8 mouse cellular contexts compared by ENCODE assay signal in the genomic region with DNA sequence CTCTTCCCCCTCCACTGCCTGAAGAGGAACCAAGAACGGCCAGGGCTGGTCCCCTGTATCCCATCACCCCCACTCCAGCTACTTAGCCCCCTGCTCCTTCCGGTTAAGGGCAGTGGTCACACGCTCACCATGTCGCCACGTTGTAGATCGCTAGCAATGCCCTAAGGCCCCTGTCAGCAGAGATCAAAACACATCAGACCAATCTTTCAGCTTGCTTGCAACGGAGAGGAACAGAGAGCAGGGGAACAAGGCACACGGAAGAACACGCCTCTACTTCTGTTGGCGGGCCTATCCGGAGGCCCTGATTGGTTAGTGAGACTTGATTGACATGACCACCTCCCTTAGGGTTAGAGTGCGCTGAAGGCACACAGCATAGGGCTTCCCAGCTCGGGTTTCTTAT. TPM values are rescaled to one million over a fixed set of nuclear protein-coding genes. Genes with fewer than 3 reads are reported as not detected.
DNase-seq lines count a peak whose midpoint lies in the region; ATAC-seq and TF ChIP-seq lines count a peak whose summit lies in the region.
"Not testable (repeated sequence)": the region's sequence is repeated elsewhere in the genome, so short reads cannot be mapped to it uniquely, and the experiment has no call there.

A gene (minus strand): TSS at position 226 of the 400 bp plus-strand sequence.

- TF ChIP-seq POLR2A in spleen, adult 2 months (IDR thresholded peaks at IDR 0.05; ENCODE audit: low read depth, low read length), result not testable (repeated sequence)

- DNase-seq in B cell, adult 2 months, result peak; percentile 49 to 57
- DNase-seq in brain, adult 2 months (ENCODE audit: low read depth, low spot score), result peak; percentile 23
- peak; percentile 28 for DNase-seq in forebrain, embryonic 10.5 days (ENCODE audit: extremely low spot score, low spot score)
- DNase-seq in kidney, postnatal 0 days (ENCODE audit: low spot score), result peak; percentile 57
- peak; percentile 40 for DNase-seq in midbrain, embryonic 14.5 days
- DNase-seq in spleen, adult 2 months (ENCODE audit: low read depth in 1 of 2, low spot score in 2 of 2), result peak; percentile 55 to 58

- H3K9me3 ChIP-seq in forebrain, embryonic 10.5 days, result peaks cover 38% of the 10 kb centered on the region
- not testable (repeated sequence) for H3K9me3 ChIP-seq in heart, embryonic 15.5 days (replicated peaks); kidney, postnatal 0 days (replicated peaks; ENCODE audit: low read length); limb, embryonic 15.5 days; midbrain, embryonic 14.5 days (ENCODE audit: control insufficient read depth, low read length)

- not testable (repeated sequence) for ATAC-seq in heart, embryonic 15.5 days (replicated peaks; ENCODE audit: insufficient number of reproducible peaks, insufficient read depth, low FRiP score, low read depth); kidney, postnatal 0 days (replicated peaks; ENCODE audit: low FRiP score, low read depth); limb, embryonic 15.5 days (ENCODE audit: insufficient number of reproducible peaks, low FRiP score, low TSS enrichment, low read depth); midbrain, embryonic 14.5 days (ENCODE audit: low FRiP score, low TSS enrichment)

- H3K4me2 ChIP-seq in heart, embryonic 15.5 days, result peak within 1 kb of the TSS; percentile 59
- peak within 1 kb of the TSS; percentile 51 for H3K4me2 ChIP-seq in kidney, postnatal 0 days (ENCODE audit: low read length)
- H3K4me2 ChIP-seq in limb, embryonic 15.5 days, result peak within 1 kb of the TSS; percentile 41
- peak within 1 kb of the TSS; percentile 38 for H3K4me2 ChIP-seq in midbrain, embryonic 14.5 days (ENCODE audit: low read length)

- not testable (repeated sequence) for TF ChIP-seq CTCF in kidney, postnatal 0 days (IDR thresholded peaks at IDR 0.05; ENCODE audit: low read depth); spleen, adult 2 months (IDR thresholded peaks at IDR 0.05; ENCODE audit: extremely low read depth, insufficient read depth, insufficient read length, insufficient replicate concordance)

- peak within 1 kb of the TSS; percentile 51 for H3K4me3 ChIP-seq in forebrain, embryonic 10.5 days
- peak within 1 kb of the TSS; percentile 61 for H3K4me3 ChIP-seq in heart, embryonic 15.5 days
- peak within 1 kb of the TSS; percentile 40 for H3K4me3 ChIP-seq in kidney, postnatal 0 days (replicated peaks; ENCODE audit: low read depth, low read length)
- H3K4me3 ChIP-seq in limb, embryonic 15.5 days, result peak within 1 kb of the TSS; percentile 48
- H3K4me3 ChIP-seq in midbrain, embryonic 14.5 days (replicated peaks; ENCODE audit: low read depth, low read length), result peak within 1 kb of the TSS; percentile 33
- H3K4me3 ChIP-seq in spleen, adult 2 months (ENCODE audit: extremely low read depth, insufficient read depth, insufficient read length), result peak within 1 kb of the TSS; percentile 77

- H3K36me3 ChIP-seq in forebrain, embryonic 10.5 days (replicated peaks); heart, embryonic 15.5 days; kidney, postnatal 0 days (ENCODE audit: insufficient read depth, low read length); limb, embryonic 15.5 days; midbrain, embryonic 14.5 days (ENCODE audit: control insufficient read depth, insufficient read depth, low read length); spleen, adult 2 months (ENCODE audit: control insufficient read depth, insufficient read depth, low read length): not testable (repeated sequence)

- WGBS in forebrain, embryonic 10.5 days, result 7% methylated on average over 13 of the region's 13 CpGs
- WGBS in heart, embryonic 15.5 days, result 6% methylated on average over 13 of the region's 13 CpGs
- 7% methylated on average over 13 of the region's 13 CpGs for WGBS in kidney, postnatal 0 days
- WGBS in limb, embryonic 15.5 days, result 7% methylated on average over 13 of the region's 13 CpGs
- 13% methylated on average over 13 of the region's 13 CpGs for WGBS in midbrain, embryonic 14.5 days
- 10% methylated on average over 13 of the region's 13 CpGs for WGBS in spleen, adult 2 months

- H3K9ac ChIP-seq in heart, embryonic 15.5 days, result peak within 1 kb of the TSS; percentile 45
- H3K9ac ChIP-seq in kidney, postnatal 0 days (ENCODE audit: low read depth, low read length), result 0 out of 2 replicates have a peak within 1 kb of the TSS, but pooled peaks have one; percentile 35
- peak within 1 kb of the TSS; percentile 35; the same call in 1 of the 2 replicates for H3K9ac ChIP-seq in limb, embryonic 15.5 days
- 0 out of 2 replicates have a peak within 1 kb of the TSS, but pooled peaks have one; percentile 20 for H3K9ac ChIP-seq in midbrain, embryonic 14.5 days (replicated peaks; ENCODE audit: low read length)

- peak within 1 kb of the TSS; percentile 78 for H3K27ac ChIP-seq in forebrain, embryonic 10.5 days
- peak within 1 kb of the TSS; percentile 42 for H3K27ac ChIP-seq in heart, embryonic 15.5 days
- H3K27ac ChIP-seq in kidney, postnatal 0 days; limb, embryonic 15.5 days; midbrain, embryonic 14.5 days (replicated peaks; ENCODE audit: low read depth, low read length): not testable (repeated sequence)
- peak within 1 kb of the TSS; percentile 77 for H3K27ac ChIP-seq in spleen, adult 2 months (ENCODE audit: insufficient read depth, low read length)

- H3K4me1 ChIP-seq in forebrain, embryonic 10.5 days; heart, embryonic 15.5 days (replicated peaks); kidney, postnatal 0 days (replicated peaks; ENCODE audit: insufficient read depth, low read length); limb, embryonic 15.5 days; midbrain, embryonic 14.5 days (ENCODE audit: control insufficient read depth, insufficient read depth, low read length); spleen, adult 2 months (ENCODE audit: control insufficient read depth, insufficient read depth, insufficient read length): not testable (repeated sequence)

- not testable (repeated sequence) for H3K27me3 ChIP-seq in forebrain, embryonic 10.5 days (ENCODE audit: poor library complexity, severe bottlenecking); heart, embryonic 15.5 days; kidney, postnatal 0 days (ENCODE audit: insufficient read depth, low read length); limb, embryonic 15.5 days; midbrain, embryonic 14.5 days (ENCODE audit: control insufficient read depth, insufficient read depth, low read length); spleen, adult 2 months (ENCODE audit: control insufficient read depth, insufficient read depth, low read length)

RNA-seq across cellular contexts. Expression of the gene that starts here (rescaled TPM):
- polyA plus RNA-seq in forebrain, embryonic 10.5 days (2016; fragmentation: Nextera tagmentation; extraction: Ambion mirVana), result 3.4 and 3.9 TPM in 2 replicates
- 2.8 and 3.6 TPM in 2 replicates for polyA plus RNA-seq in heart, embryonic 15.5 days (2015; fragmentation: Nextera tagmentation; extraction: Ambion mirVana)
- polyA plus RNA-seq in kidney, postnatal 0 days (2015; fragmentation: Nextera tagmentation; extraction: Ambion mirVana), result 5.2 TPM in 2 replicates
- polyA plus RNA-seq in limb, embryonic 15.5 days (2015; fragmentation: Nextera tagmentation; extraction: Ambion mirVana), result 4.4 and 4.7 TPM in 2 replicates
- 2.3 and 2.8 TPM in 2 replicates for polyA plus RNA-seq in midbrain, embryonic 14.5 days (2014; fragmentation: Nextera tagmentation; extraction: Ambion mirVana)
- polyA plus RNA-seq in spleen, adult 2 months (2012; rRNA removed), result 0.05 and 0.27 TPM in 2 replicates

Comparison
In these comparisons a context has a peak if more than half of its experiments do, and no peak if none do; other contexts are left out.
1. Peak in DNase-seq, H3K4me3 ChIP-seq and H3K27ac ChIP-seq in spleen, adult 2 months; RNA of the gene not detected or under 1 TPM.